Mouse (Mus musculus): ENCODE measurements at regions not wholly inside any gene's neighbourhood (a gene's known extent, or its start where the extent isn't known, plus 50 kb on each side); places are given as distances from the start of the nearest gene placed in this dataset.

- no peak for TF ChIP-seq CTCF (IDR thresholded peaks at IDR 0.05; ENCODE audit: borderline replicate concordance, insufficient read depth, low read depth, low read length)
- TF ChIP-seq POLR2A (IDR thresholded peaks at IDR 0.05; ENCODE audit: borderline replicate concordance, insufficient read depth, low read length): no peak
Observed at GRCm38 (mm10) chr9:122569511-122570455, 177.4 kb upstream of the Topaz1 start.

Measured in cerebellum, adult 2 months (tissue).